Mouse (Mus musculus): ENCODE measurements at regions not wholly inside any gene's neighbourhood (a gene's known extent, or its start where the extent isn't known, plus 50 kb on each side); places are given as distances from the start of the nearest gene placed in this dataset.

- Histone ChIP-seq H3K9me3 (replicated peaks) (peaks cover 2% of the 10 kb centered on the region; the same call in 1 of the 2 replicates), H3K4me1 (replicated peaks) (no peaks in the 10 kb centered on the region), H3K36me3 (replicated peaks) (no peaks in the 10 kb centered on the region), H3K4me3 (replicated peaks) (no peak overlapping the region), H3K27me3 (no peaks in the 10 kb centered on the region), H3K9ac (no peak overlapping the region), H3K4me2 (no peak overlapping the region), H3K27ac (replicated peaks) (no peak overlapping the region)
- 29% methylated on average over 5 of the region's 5 CpGs for WGBS (ENCODE audit: insufficient replicate concordance)
- no peak for ATAC-seq (ENCODE audit: insufficient read depth)
Observed at GRCm38 (mm10) chr9:113601451-113601850, 106.6 kb downstream of the Pdcd6ip start.

GRCm38 (mm10) chr9:113587260-113587659 lies 120.8 kb downstream of the Pdcd6ip start:
- no peak overlapping the region for H3K9ac ChIP-seq
- no peak for ATAC-seq (ENCODE audit: insufficient read depth)
- H3K4me1 ChIP-seq (replicated peaks) = no peaks in the 10 kb centered on the region
- no peak overlapping the region for H3K4me3 ChIP-seq (replicated peaks)
- H3K27ac ChIP-seq (replicated peaks) = no peak overlapping the region
- no peak overlapping the region for H3K4me2 ChIP-seq
- H3K27me3 ChIP-seq = no peaks in the 10 kb centered on the region
- WGBS (ENCODE audit: insufficient replicate concordance) = 53% methylated on average over 6 of the region's 6 CpGs
- no peaks in the 10 kb centered on the region for H3K9me3 ChIP-seq (replicated peaks)
- no peaks in the 10 kb centered on the region for H3K36me3 ChIP-seq (replicated peaks)

- no peak overlapping the region for H3K9ac ChIP-seq
- no peak overlapping the region for H3K27ac ChIP-seq (replicated peaks)
- no peaks in the 10 kb centered on the region for H3K27me3 ChIP-seq
- WGBS (ENCODE audit: insufficient replicate concordance) = 71% methylated on average over 4 of the region's 4 CpGs
- no peak for ATAC-seq (ENCODE audit: insufficient read depth)
- H3K4me3 ChIP-seq (replicated peaks) = no peak overlapping the region
- H3K4me1 ChIP-seq (replicated peaks) = no peaks in the 10 kb centered on the region
- no peaks in the 10 kb centered on the region for H3K9me3 ChIP-seq (replicated peaks)
- no peak overlapping the region for H3K4me2 ChIP-seq
- no peaks in the 10 kb centered on the region for H3K36me3 ChIP-seq (replicated peaks)
Observed at GRCm38 (mm10) chr9:113586477-113586876, 121.6 kb downstream of the Pdcd6ip start.

- Histone ChIP-seq H3K4me2 (no peak overlapping the region), H3K9me3 (replicated peaks) (no peaks in the 10 kb centered on the region), H3K27ac (replicated peaks) (no peak overlapping the region), H3K4me3 (replicated peaks) (no peak overlapping the region), H3K4me1 (replicated peaks) (no peaks in the 10 kb centered on the region), H3K36me3 (replicated peaks) (no peaks in the 10 kb centered on the region), H3K9ac (no peak overlapping the region), H3K27me3 (no peaks in the 10 kb centered on the region)
- ATAC-seq (ENCODE audit: insufficient read depth) = no peak
- 62% methylated on average over 9 of the region's 9 CpGs for WGBS (ENCODE audit: insufficient replicate concordance)
Observed at GRCm38 (mm10) chr9:113578221-113578620, 129.8 kb downstream of the Pdcd6ip start.

GRCm38 (mm10) chr9:113568849-113569248 lies 139.2 kb downstream of the Pdcd6ip start:
- Histone ChIP-seq H3K27me3 (no peaks in the 10 kb centered on the region), H3K9ac (no peak overlapping the region), H3K4me1 (replicated peaks) (no peaks in the 10 kb centered on the region), H3K36me3 (replicated peaks) (no peaks in the 10 kb centered on the region), H3K4me3 (replicated peaks) (no peak overlapping the region), H3K27ac (replicated peaks) (no peak overlapping the region), H3K4me2 (no peak overlapping the region), H3K9me3 (replicated peaks) (no peaks in the 10 kb centered on the region)
- 53% methylated on average over 1 of the region's 1 CpGs for WGBS (ENCODE audit: insufficient replicate concordance)
- no peak for ATAC-seq (ENCODE audit: insufficient read depth)

- no peaks in the 10 kb centered on the region for H3K9me3 ChIP-seq (replicated peaks)
- H3K4me3 ChIP-seq (replicated peaks) = no peak overlapping the region
- H3K4me2 ChIP-seq = no peak overlapping the region
- no peak for ATAC-seq (ENCODE audit: insufficient read depth)
- no peak overlapping the region for H3K9ac ChIP-seq
- H3K36me3 ChIP-seq (replicated peaks) = no peaks in the 10 kb centered on the region
- no peaks in the 10 kb centered on the region for H3K27me3 ChIP-seq
- WGBS (ENCODE audit: insufficient replicate concordance) = 47% methylated on average over 1 of the region's 1 CpGs
- no peak overlapping the region for H3K27ac ChIP-seq (replicated peaks)
- no peaks in the 10 kb centered on the region for H3K4me1 ChIP-seq (replicated peaks)
Observed at GRCm38 (mm10) chr9:113567705-113568104, 140.4 kb downstream of the Pdcd6ip start.

GRCm38 (mm10) chr9:113566620-113567019 lies 141.4 kb downstream of the Pdcd6ip start:
- 29% methylated on average over 3 of the region's 3 CpGs for WGBS (ENCODE audit: insufficient replicate concordance)
- Histone ChIP-seq H3K4me2 (no peak overlapping the region), H3K36me3 (replicated peaks) (no peaks in the 10 kb centered on the region), H3K27ac (replicated peaks) (no peak overlapping the region), H3K4me1 (replicated peaks) (no peaks in the 10 kb centered on the region), H3K4me3 (replicated peaks) (no peak overlapping the region), H3K27me3 (no peaks in the 10 kb centered on the region), H3K9me3 (replicated peaks) (no peaks in the 10 kb centered on the region), H3K9ac (no peak overlapping the region)
- no peak for ATAC-seq (ENCODE audit: insufficient read depth)

- no peak overlapping the region for H3K4me3 ChIP-seq (replicated peaks)
- 79% methylated on average over 12 of the region's 12 CpGs for WGBS (ENCODE audit: insufficient replicate concordance)
- H3K4me2 ChIP-seq = no peak overlapping the region
- no peaks in the 10 kb centered on the region for H3K27me3 ChIP-seq
- H3K27ac ChIP-seq (replicated peaks) = no peak overlapping the region
- no peak for ATAC-seq (ENCODE audit: insufficient read depth)
- no peak overlapping the region for H3K9ac ChIP-seq
- H3K9me3 ChIP-seq (replicated peaks) = no peaks in the 10 kb centered on the region
- H3K4me1 ChIP-seq (replicated peaks) = no peaks in the 10 kb centered on the region
- no peaks in the 10 kb centered on the region for H3K36me3 ChIP-seq (replicated peaks)
Observed at GRCm38 (mm10) chr9:113553911-113554310, 154.1 kb downstream of the Pdcd6ip start.

- WGBS (ENCODE audit: insufficient replicate concordance) = 50% methylated on average over 3 of the region's 3 CpGs
- Histone ChIP-seq H3K9ac (no peak overlapping the region), H3K4me3 (replicated peaks) (no peak overlapping the region), H3K36me3 (replicated peaks) (no peaks in the 10 kb centered on the region), H3K27ac (replicated peaks) (no peak overlapping the region), H3K9me3 (replicated peaks) (0 out of 2 replicates have a peak, but pooled peaks cover 2% of the 10 kb centered on the region), H3K27me3 (no peaks in the 10 kb centered on the region), H3K4me2 (no peak overlapping the region), H3K4me1 (replicated peaks) (no peaks in the 10 kb centered on the region)
- no peak for ATAC-seq (ENCODE audit: insufficient read depth)
Observed at GRCm38 (mm10) chr9:113547458-113547857, 160.6 kb downstream of the Pdcd6ip start.

GRCm38 (mm10) chr9:113528586-113528985 lies 179.5 kb downstream of the Pdcd6ip start:
- Histone ChIP-seq H3K4me2 (no peak overlapping the region), H3K27me3 (no peaks in the 10 kb centered on the region), H3K27ac (replicated peaks) (no peak overlapping the region), H3K9me3 (replicated peaks) (no peaks in the 10 kb centered on the region), H3K36me3 (replicated peaks) (no peaks in the 10 kb centered on the region), H3K9ac (no peak overlapping the region), H3K4me3 (replicated peaks) (no peak overlapping the region), H3K4me1 (replicated peaks) (no peaks in the 10 kb centered on the region)
- no peak for ATAC-seq (ENCODE audit: insufficient read depth)
- WGBS (ENCODE audit: insufficient replicate concordance) = 55% methylated on average over 2 of the region's 2 CpGs

GRCm38 (mm10) chr9:113524307-113524706 lies 183.8 kb downstream of the Pdcd6ip start:
- 25% methylated on average over 3 of the region's 3 CpGs for WGBS (ENCODE audit: insufficient replicate concordance)
- ATAC-seq (ENCODE audit: insufficient read depth) = no peak
- H3K4me2 ChIP-seq = no peak overlapping the region

GRCm38 (mm10) chr9:113523173-113523572 lies 184.9 kb downstream of the Pdcd6ip start:
- Histone ChIP-seq H3K9me3 (replicated peaks) (no peaks in the 10 kb centered on the region), H3K27ac (replicated peaks) (no peak overlapping the region), H3K36me3 (replicated peaks) (no peaks in the 10 kb centered on the region), H3K27me3 (no peaks in the 10 kb centered on the region), H3K4me1 (replicated peaks) (no peaks in the 10 kb centered on the region), H3K4me2 (no peak overlapping the region), H3K9ac (no peak overlapping the region), H3K4me3 (replicated peaks) (no peak overlapping the region)
- no peak for ATAC-seq (ENCODE audit: insufficient read depth)
- WGBS (ENCODE audit: insufficient replicate concordance) = 60% methylated on average over 2 of the region's 2 CpGs

More at GRCm38 (mm10) chr9:113524307-113524706, 183.8 kb downstream of the Pdcd6ip start:
- Histone ChIP-seq H3K4me1 (replicated peaks) (no peaks in the 10 kb centered on the region), H3K4me3 (replicated peaks) (no peak overlapping the region), H3K9ac (no peak overlapping the region), H3K9me3 (replicated peaks) (no peaks in the 10 kb centered on the region), H3K27ac (replicated peaks) (no peak overlapping the region), H3K27me3 (no peaks in the 10 kb centered on the region), H3K36me3 (replicated peaks) (no peaks in the 10 kb centered on the region)
